Mouse (Mus musculus) embryo, embryonic 9.5 days (tissue): ENCODE results near the gene Tnk2.
A peak's percentile ranks its signal among the peaks of the same experiment; 100 is the strongest.

Source experiments
- DNase-seq: peaks from one replicate; pipeline ENCODE4 v3.0.0-alpha.2; 2017; ENCODE audit errors: extremely low spot score

Gene Tnk2

GRCm38 (mm10) chr16:32643661-32644061, at the start of gene Tnk2:
TSS of gene Tnk2 (plus strand) at chr16:32643874.
- peak; percentile 89 for DNase-seq

GRCm38 (mm10) chr16:32593916-32594315, 49.8 kb upstream of the Tnk2 start:
- no peak for DNase-seq

- no peak for DNase-seq
Measured at GRCm38 (mm10) chr16:32594701-32595100, 49.0 kb upstream of the Tnk2 start.

GRCm38 (mm10) chr16:32595142-32595855, 48.4 kb upstream of the Tnk2 start:
- DNase-seq = no peak

- no peak for DNase-seq
Measured at GRCm38 (mm10) chr16:32597909-32598381, 45.7 kb upstream of the Tnk2 start.

GRCm38 (mm10) chr16:32599151-32599550, 44.5 kb upstream of the Tnk2 start:
- DNase-seq = no peak

- no peak for DNase-seq
Measured at GRCm38 (mm10) chr16:32602193-32602685, 41.4 kb upstream of the Tnk2 start.

- no peak for DNase-seq
Measured at GRCm38 (mm10) chr16:32607562-32608343, 35.9 kb upstream of the Tnk2 start.

- DNase-seq = no peak
Measured at GRCm38 (mm10) chr16:32608344-32608711, 35.3 kb upstream of the Tnk2 start.

GRCm38 (mm10) chr16:32608712-32609400, 34.8 kb upstream of the Tnk2 start, which contains the start of gene Tfrc:
TSS of gene Tfrc (plus strand) at chr16:32608920.
- DNase-seq = peak; percentile 98

GRCm38 (mm10) chr16:32609401-32609779, 34.3 kb upstream of the Tnk2 start:
- no peak for DNase-seq

GRCm38 (mm10) chr16:32610460-32611255, 33.0 kb upstream of the Tnk2 start:
- no peak for DNase-seq

- no peak for DNase-seq
Measured at GRCm38 (mm10) chr16:32612052-32612451, 31.6 kb upstream of the Tnk2 start.

- no peak for DNase-seq
Measured at GRCm38 (mm10) chr16:32613269-32613834, 30.3 kb upstream of the Tnk2 start.

GRCm38 (mm10) chr16:32614047-32614446, 29.6 kb upstream of the Tnk2 start:
- no peak for DNase-seq

GRCm38 (mm10) chr16:32618946-32619345, 24.7 kb upstream of the Tnk2 start:
- DNase-seq = no peak

GRCm38 (mm10) chr16:32628140-32628539, 15.5 kb upstream of the Tnk2 start:
- DNase-seq = no peak

GRCm38 (mm10) chr16:32632328-32632824, 11.3 kb upstream of the Tnk2 start:
- DNase-seq = no peak

GRCm38 (mm10) chr16:32633486-32634012, 10.1 kb upstream of the Tnk2 start:
- no peak for DNase-seq

- no peak for DNase-seq
Measured at GRCm38 (mm10) chr16:32634183-32634582, 9.5 kb upstream of the Tnk2 start.

GRCm38 (mm10) chr16:32635314-32635713, 8.4 kb upstream of the Tnk2 start:
- no peak for DNase-seq
